Comparison of ENCODE assay signal across 8 mouse cellular contexts in genomic region chr3:119154604-119155444, GRCm38 (mm10).
DNase-seq lines count a peak whose midpoint lies in the region; ATAC-seq lines count a peak whose summit lies in the region.

No protein-coding gene starts in this region.

- no peak overlapping the region for H3K9ac ChIP-seq in kidney, embryonic 16.5 days (replicated peaks; ENCODE audit: low read length)
- H3K9ac ChIP-seq in forebrain, embryonic 12.5 days = peak overlapping the region; percentile 33; the same call in 1 of the 2 replicates
- peak overlapping the region; percentile 57 for H3K9ac ChIP-seq in midbrain, embryonic 13.5 days (replicated peaks)
- H3K9ac ChIP-seq in heart, embryonic 12.5 days = no peak overlapping the region

- 29% methylated on average over 17 of the region's 17 CpGs for WGBS in kidney, embryonic 16.5 days
- WGBS in forebrain, embryonic 12.5 days = 4% methylated on average over 17 of the region's 17 CpGs
- WGBS in midbrain, embryonic 13.5 days = 4% methylated on average over 17 of the region's 17 CpGs
- 56% methylated on average over 17 of the region's 17 CpGs for WGBS in heart, embryonic 12.5 days

- H3K4me2 ChIP-seq in kidney, embryonic 16.5 days (replicated peaks; ENCODE audit: low read depth, low read length) = peak overlapping the region; percentile 38
- peak overlapping the region; percentile 50 for H3K4me2 ChIP-seq in forebrain, embryonic 12.5 days
- peak overlapping the region; percentile 54 for H3K4me2 ChIP-seq in midbrain, embryonic 13.5 days (replicated peaks)
- H3K4me2 ChIP-seq in heart, embryonic 12.5 days = no peak overlapping the region; the same call in 1 of the 2 replicates

- no peak overlapping the region for H3K27ac ChIP-seq in kidney, embryonic 16.5 days (ENCODE audit: low read length)
- peak overlapping the region; percentile 77 for H3K27ac ChIP-seq in forebrain, embryonic 12.5 days
- peak overlapping the region; percentile 73 for H3K27ac ChIP-seq in midbrain, embryonic 13.5 days
- no peak overlapping the region for H3K27ac ChIP-seq in heart, embryonic 12.5 days (ENCODE audit: poor library complexity, severe bottlenecking)

- DNase-seq in kidney, postnatal 36 days = no peak
- peak; percentile 3 to 13 for DNase-seq in cerebellum, postnatal 36 days
- no peak for DNase-seq in thymus, postnatal 25 days
- DNase-seq in kidney, adult 9 months = no peak

- H3K27me3 ChIP-seq in kidney, embryonic 16.5 days (ENCODE audit: insufficient read depth, low read length) = no peaks in the 10 kb centered on the region
- H3K27me3 ChIP-seq in forebrain, embryonic 12.5 days = no peaks in the 10 kb centered on the region
- H3K27me3 ChIP-seq in midbrain, embryonic 13.5 days = peaks cover 14% of the 10 kb centered on the region; the same call in 1 of the 2 replicates
- H3K27me3 ChIP-seq in heart, embryonic 12.5 days (replicated peaks) = no peaks in the 10 kb centered on the region

- no peaks in the 10 kb centered on the region for H3K4me1 ChIP-seq in kidney, embryonic 16.5 days (ENCODE audit: insufficient read depth, low read length)
- H3K4me1 ChIP-seq in forebrain, embryonic 12.5 days = peaks cover 17% of the 10 kb centered on the region
- H3K4me1 ChIP-seq in midbrain, embryonic 13.5 days (replicated peaks) = peaks cover 16% of the 10 kb centered on the region
- H3K4me1 ChIP-seq in heart, embryonic 12.5 days (replicated peaks) = no peaks in the 10 kb centered on the region

- H3K36me3 ChIP-seq in kidney, embryonic 16.5 days (ENCODE audit: insufficient read depth, low read length) = no peaks in the 10 kb centered on the region
- H3K36me3 ChIP-seq in forebrain, embryonic 12.5 days (replicated peaks) = no peaks in the 10 kb centered on the region
- no peaks in the 10 kb centered on the region for H3K36me3 ChIP-seq in midbrain, embryonic 13.5 days
- no peaks in the 10 kb centered on the region for H3K36me3 ChIP-seq in heart, embryonic 12.5 days

- H3K4me3 ChIP-seq in kidney, embryonic 16.5 days (ENCODE audit: low read length) = peak overlapping the region; percentile 15
- peak overlapping the region; percentile 23 for H3K4me3 ChIP-seq in forebrain, embryonic 12.5 days (replicated peaks)
- H3K4me3 ChIP-seq in midbrain, embryonic 13.5 days (replicated peaks) = peak overlapping the region; percentile 36
- no peak overlapping the region for H3K4me3 ChIP-seq in heart, embryonic 12.5 days

- ATAC-seq in kidney, embryonic 16.5 days (ENCODE audit: low FRiP score, low TSS enrichment) = peak; percentile 89
- ATAC-seq in forebrain, embryonic 12.5 days (ENCODE audit: low FRiP score) = peak; percentile 89
- peak; percentile 93 for ATAC-seq in midbrain, embryonic 13.5 days
- ATAC-seq in heart, embryonic 12.5 days (ENCODE audit: insufficient number of reproducible peaks, low FRiP score) = no peak

- no peaks in the 10 kb centered on the region for H3K9me3 ChIP-seq in kidney, embryonic 16.5 days (ENCODE audit: low read length)
- no peaks in the 10 kb centered on the region for H3K9me3 ChIP-seq in forebrain, embryonic 12.5 days
- H3K9me3 ChIP-seq in midbrain, embryonic 13.5 days = no peaks in the 10 kb centered on the region
- no peaks in the 10 kb centered on the region for H3K9me3 ChIP-seq in heart, embryonic 12.5 days (replicated peaks)

Comparison
In these comparisons a context has a peak if more than half of its experiments do, and no peak if none do; other contexts are left out.
1. H3K27ac ChIP-seq: peak in forebrain, embryonic 12.5 days (single experiment) and midbrain, embryonic 13.5 days (single experiment); none in kidney, embryonic 16.5 days (single experiment) and heart, embryonic 12.5 days (single experiment).
2. H3K9ac ChIP-seq: peak in forebrain, embryonic 12.5 days (single experiment) and midbrain, embryonic 13.5 days (single experiment); none in kidney, embryonic 16.5 days (single experiment) and heart, embryonic 12.5 days (single experiment).
3. DNase-seq: peak in cerebellum, postnatal 36 days (2 of 2); none in kidney, postnatal 36 days (0 of 2), thymus, postnatal 25 days (single experiment) and kidney, adult 9 months (single experiment).